Mouse (Mus musculus) left cerebral cortex, adult 18-20 months (tissue): Measurements from ENCODE around the gene Fam102a. TPM values are rescaled to one million over a fixed set of nuclear protein-coding genes. Genes with fewer than 3 reads are reported as not detected.

Experiments used
- DNase-seq, 2 experiments: peaks; one replicate each; pipeline ENCODE4 v3.0.0; 2021 to 2022; ENCODE audit warnings: low spot score in 2 of 2, mixed read lengths in 1 of 2
- total RNA-seq, 2 experiments: library from RNA; stranded (reverse); gene quantifications; 2 replicates each; pipeline ENCODE4 v1.2.3; 2021

Fam102a gene
- total RNA-seq, 2 experiments from 2014 or later: 67.3 to 68.4 TPM

GRCm38 (mm10) chr2:32606161-32607142 is 71.3 kb downstream of the Fam102a start:
- peak; percentile 80 to 88 for DNase-seq

GRCm38 (mm10) chr2:32607262-32607947 is 72.3 kb downstream of the Fam102a start:
- DNase-seq: peak in 1 of 2 experiments; percentile 60

- DNase-seq: peak in 1 of 2 experiments; percentile 27
Measured at GRCm38 (mm10) chr2:32608141-32608777, 73.1 kb downstream of the Fam102a start.

- DNase-seq: no peak
Measured at GRCm38 (mm10) chr2:32608778-32609435, 73.8 kb downstream of the Fam102a start.

GRCm38 (mm10) chr2:32610610-32611229 is 75.6 kb downstream of the Fam102a start:
- peak; percentile 36 to 57 for DNase-seq

- no peak for DNase-seq
Measured at GRCm38 (mm10) chr2:32612274-32612673, 77.1 kb downstream of the Fam102a start.

- no peak for DNase-seq
Measured at GRCm38 (mm10) chr2:32617109-32617508, 82.0 kb downstream of the Fam102a start.

GRCm38 (mm10) chr2:32617601-32618000 is 82.5 kb downstream of the Fam102a start:
- DNase-seq: no peak

- no peak for DNase-seq
Measured at GRCm38 (mm10) chr2:32618051-32618450, 82.9 kb downstream of the Fam102a start.

Other genes with a start within 250 kb of the Fam102a start
- gene Golga2, start 247.9 kb upstream of the Fam102a start, total RNA-seq: 10 to 100 TPM; 84.2 to 88.5 TPM
- gene Swi5, start 247.3 kb upstream of the Fam102a start, total RNA-seq: 100 to 1,000 TPM; 205 to 210 TPM
- gene Ciz1, start 183.0 kb upstream of the Fam102a start, total RNA-seq: 10 to 100 TPM; 66.4 to 78.3 TPM
- gene Dnm1, start 182.0 kb upstream of the Fam102a start, total RNA-seq: 1,000 to 10,000 TPM; 1,236 to 1,244 TPM
- 100 to 1,000 TPM; 283 to 350 TPM for gene 1110008P14Rik, start 153.4 kb upstream of the Fam102a start, total RNA-seq
- gene Lcn2, start 147.1 kb upstream of the Fam102a start, total RNA-seq: under 1 TPM; 0.77 to 0.84 TPM
- gene Ptges2, start 139.4 kb upstream of the Fam102a start, total RNA-seq: 10 to 100 TPM; 49.5 to 51.2 TPM
- gene Naif1, start 84.9 kb upstream of the Fam102a start, total RNA-seq: 1 to 10 TPM; 3.7 to 4.6 TPM
- 10 to 100 TPM; 67.5 to 72.1 TPM for gene Slc25a25, start 83.9 kb upstream of the Fam102a start, total RNA-seq
- gene Dpm2, start 35.5 kb downstream of the Fam102a start, total RNA-seq: 10 to 100 TPM; 71.4 to 77.1 TPM
- gene Pip5kl1, start 39.5 kb downstream of the Fam102a start, total RNA-seq: 10 to 100 TPM in 1 of 2 experiments, 1 to 10 TPM in 1; 8.6 to 10.3 TPM
- under 1 TPM; 0.79 to 0.82 TPM for gene 9430097D07Rik, start 40.4 kb downstream of the Fam102a start, total RNA-seq
- gene St6galnac4, start 51.8 kb downstream of the Fam102a start, total RNA-seq: 10 to 100 TPM; 40.6 TPM
- gene St6galnac6, start 64.4 kb downstream of the Fam102a start, total RNA-seq: 100 to 1,000 TPM; 113 to 130 TPM
- gene Ak1, start 86.4 kb downstream of the Fam102a start, total RNA-seq: 100 to 1,000 TPM; 151 to 160 TPM
- 10 to 100 TPM; 18.4 to 19.9 TPM for gene Eng, start 111.3 kb downstream of the Fam102a start, total RNA-seq
- gene Fpgs, start 168.8 kb downstream of the Fam102a start, total RNA-seq: 1 to 10 TPM; 7.6 to 9.0 TPM
- gene Cdk9, start 177.7 kb downstream of the Fam102a start, total RNA-seq: 100 to 1,000 TPM; 128 to 133 TPM
- 10 to 100 TPM; 27.9 to 35.5 TPM for gene Sh2d3c, start 185.7 kb downstream of the Fam102a start, total RNA-seq
- gene 6330409D20Rik, start 205.7 kb downstream of the Fam102a start, total RNA-seq: 1 to 10 TPM; 2.2 to 2.8 TPM
- 10 to 100 TPM; 28.7 to 34.3 TPM for gene Tor2a, start 221.9 kb downstream of the Fam102a start, total RNA-seq
- 1 to 10 TPM in 1 of 2 experiments, under 1 TPM in 1; 0.88 to 1.0 TPM for gene Ttc16, start 240.3 kb downstream of the Fam102a start, total RNA-seq
- gene Ptrh1, start 240.5 kb downstream of the Fam102a start, total RNA-seq: 10 to 100 TPM in 1 of 2 experiments, 1 to 10 TPM in 1; 8.1 to 10.2 TPM
- gene Cfap157, start 249.1 kb downstream of the Fam102a start, total RNA-seq: under 1 TPM; 0.28 to 0.33 TPM